In genomic region chr13:21940213-21940612, GRCm38 (mm10) we compare ENCODE assay signal across 8 mouse cellular contexts. TPM values are rescaled to one million over a fixed set of nuclear protein-coding genes. Genes with fewer than 3 reads are reported as not detected.
DNase-seq lines count a peak whose midpoint lies in the region; ATAC-seq and TF ChIP-seq lines count a peak whose summit lies in the region.

No protein-coding gene starts in this region.

- H3K4me2 ChIP-seq in lung, embryonic 14.5 days = peak overlapping the region; percentile 65

- H3K4me1 ChIP-seq in lung, embryonic 14.5 days (ENCODE audit: insufficient read depth) = 0 out of 2 replicates have a peak, but pooled peaks cover 2% of the 10 kb centered on the region

- H3K4me3 ChIP-seq in lung, embryonic 14.5 days (ENCODE audit: low read depth, low read length) = peak overlapping the region; percentile 46

- peak; percentile 88 for DNase-seq in MEL-GATA-1-ER (ENCODE audit: extremely low read depth, low read depth)
- peak; percentile 82 for DNase-seq in cerebellum, adult 8-10 months
- peak; percentile 95 for DNase-seq in forelimb bud, embryonic 11.5 days (ENCODE audit: low read depth, low spot score)
- peak; percentile 86 to 96 for DNase-seq in layer of hippocampus, adult 8-10 months (ENCODE audit: low spot score in 2 of 2)
- peak; percentile 99 for DNase-seq in lung, embryonic 14.5 days
- peak; percentile 82 for DNase-seq in testis, postnatal 14 days (ENCODE audit: low spot score)

- under 1% methylated on average over 19 of the region's 19 CpGs for WGBS in lung, embryonic 14.5 days

- ATAC-seq in hematopoietic stem cell, adult 5-6 weeks (replicated peaks in 1 of 2; ENCODE audit: insufficient read depth in 1 of 2, low FRiP score in 2 of 2, low TSS enrichment in 1 of 2, low read depth in 1 of 2, poor library complexity in 2 of 2, severe bottlenecking in 2 of 2) = peak; percentile 56 to 65
- ATAC-seq in lung, embryonic 14.5 days (ENCODE audit: insufficient read depth) = peak; percentile 85
- peak; percentile 43; the same call in 1 of the 2 replicates for ATAC-seq in neutrophil, adult 5-6 weeks (ENCODE audit: extremely low read depth, insufficient number of reproducible peaks, low FRiP score, poor library complexity, severe bottlenecking)

- H3K36me3 ChIP-seq in lung, embryonic 14.5 days (ENCODE audit: insufficient read depth) = no peaks in the 10 kb centered on the region

- no peaks in the 10 kb centered on the region for H3K27me3 ChIP-seq in lung, embryonic 14.5 days (ENCODE audit: insufficient read depth, low read length)

- TF ChIP-seq CTCF in lung, embryonic 14.5 days (IDR thresholded peaks at IDR 0.05; ENCODE audit: low read depth) = no peak

- peak overlapping the region; percentile 40; the same call in 1 of the 2 replicates for H3K9ac ChIP-seq in lung, embryonic 14.5 days

- peak overlapping the region; percentile 43 for H3K27ac ChIP-seq in lung, embryonic 14.5 days (ENCODE audit: low read depth)

- H3K9me3 ChIP-seq in lung, embryonic 14.5 days (ENCODE audit: low read depth, low read length) = no peaks in the 10 kb centered on the region

RNA-seq across cellular contexts. Expression of gene Zfp184, which starts 4.7 kb away (rescaled TPM):
- 18.3 and 26.9 TPM in 2 replicates for total RNA-seq in hematopoietic stem cell, adult 5-6 weeks (2017)
- 1 to 10 TPM; 1.9 to 4.5 (median 2.9) TPM for total RNA-seq in layer of hippocampus, adult 8-10 months (2022)
- polyA plus RNA-seq in lung, embryonic 14.5 days (2014; fragmentation: Nextera tagmentation; extraction: Ambion mirVana) = 16.0 and 16.4 TPM in 2 replicates
- total RNA-seq in neutrophil, adult 5-6 weeks (2017) = 0.49 and 2.6 TPM in 2 replicates

RNA-seq across cellular contexts. Expression of gene Pom121l2, which starts 40.8 kb away (rescaled TPM):
- not detected in 2 replicates for total RNA-seq in hematopoietic stem cell, adult 5-6 weeks (2017)
- total RNA-seq in layer of hippocampus, adult 8-10 months (2022) = not detected
- 0.12 and 0.26 TPM in 2 replicates for polyA plus RNA-seq in lung, embryonic 14.5 days (2014; fragmentation: Nextera tagmentation; extraction: Ambion mirVana)
- total RNA-seq in neutrophil, adult 5-6 weeks (2017) = not detected in 2 replicates

Comparison
In these comparisons a context has a peak if more than half of its experiments do, and no peak if none do; other contexts are left out.
1. Peak in every context shown above with its lines: DNase-seq, ATAC-seq, H3K4me3 ChIP-seq and H3K27ac ChIP-seq.